Mouse (Mus musculus) hindbrain, embryonic 12.5 days (tissue): ENCODE data around the gene Mylip. TPM values are rescaled to one million over a fixed set of nuclear protein-coding genes. Genes with fewer than 3 reads are reported as not detected.

Experiments
- ATAC-seq: fragments of 200-750 bp; cut with Nextera tagmentation; 2 replicates; pipeline ENCODE4 v1.8.0; 2017; ENCODE audit warnings: moderate TSS enrichment; ENCODE audit not compliant: low FRiP score
- H3K27ac ChIP-seq: fragments of 300-500 bp; sonication (generic); 2 replicates; pipeline ENCODE4 v1.5.1; 2016; ENCODE audit warnings: mild to moderate bottlenecking
- H3K27me3 ChIP-seq: fragments of 300-500 bp; sonication (generic); 2 replicates; pipeline ENCODE4 v1.6.1; 2016; ENCODE audit warnings: mild to moderate bottlenecking
- H3K36me3 ChIP-seq: fragments of 300-500 bp; sonication (generic); 2 replicates; pipeline ENCODE4 v1.6.1; 2016; ENCODE audit warnings: mild to moderate bottlenecking
- H3K4me1 ChIP-seq: fragments of 300-500 bp; sonication (generic); 2 replicates; pipeline ENCODE4 v1.6.1; 2016
- H3K4me2 ChIP-seq: fragments of 300-500 bp; sonication (generic); replicated peaks from 2 replicates; pipeline ENCODE4 v1.6.1; 2016; ENCODE audit warnings: mild to moderate bottlenecking
- H3K4me3 ChIP-seq: fragments of 300-500 bp; sonication (generic); 2 replicates; pipeline ENCODE4 v1.5.1; 2016; ENCODE audit warnings: mild to moderate bottlenecking
- H3K9ac ChIP-seq: fragments of 300-500 bp; sonication (generic); 2 replicates; pipeline ENCODE4 v1.6.1; 2016; ENCODE audit warnings: mild to moderate bottlenecking, moderate library complexity
- H3K9me3 ChIP-seq: fragments of 300-500 bp; sonication (generic); replicated peaks from 2 replicates; pipeline ENCODE4 v1.6.1; 2016; ENCODE audit warnings: mild to moderate bottlenecking
- WGBS: fragments of 180-500 bp; shearing (Covaris S2); methylation state at CpG from one replicate; pipeline ENCODE4 v1.1.7; 2016; 5-methylcytosine and 5-hydroxymethylcytosine counted together
- polyA plus RNA-seq: library from polyadenylated mRNA; unstranded; fragments of >200 nt; fragmentation: Nextera tagmentation; extraction: Ambion mirVana; gene quantifications from 2 replicates; pipeline ENCODE4 v1.2.1, GENCODE M21; 2016

Gene Mylip
- polyA plus RNA-seq, 1 experiment from 2014 or later, result 15.5 TPM

GRCm38 (mm10) chr13:45396724-45397123 lies 7.2 kb downstream of the Mylip start:
- H3K4me1 ChIP-seq, result peaks cover 36% of the 10 kb centered on the region

DNA sequence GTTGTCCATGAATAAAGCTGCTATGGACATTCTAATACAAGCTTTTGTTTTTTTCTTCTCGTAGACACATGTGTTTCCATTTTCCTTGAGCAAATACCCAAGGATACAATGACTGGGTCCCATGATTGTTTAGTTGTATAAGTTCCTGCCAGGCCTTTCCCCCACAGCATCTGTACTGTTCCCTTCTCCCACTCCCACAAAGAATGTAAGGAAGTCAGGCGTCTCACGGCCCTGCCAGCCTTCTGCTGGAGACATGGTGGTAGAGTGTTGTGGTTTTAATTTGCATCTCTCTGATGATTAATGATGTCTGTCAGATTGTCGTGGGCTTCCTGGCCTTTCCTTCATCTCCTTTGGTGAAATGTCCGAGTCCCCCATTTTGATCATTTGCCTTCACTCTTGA lies 7.7 kb downstream of the Mylip start:
- H3K4me1 ChIP-seq, result peaks cover 37% of the 10 kb centered on the region
- no peak for ATAC-seq
- H3K9me3 ChIP-seq, result no peaks in the 10 kb centered on the region
- no peaks in the 10 kb centered on the region for H3K27me3 ChIP-seq
- H3K4me2 ChIP-seq, result no peak overlapping the region
- H3K27ac ChIP-seq, result peak overlapping the region; percentile 12
- no peaks in the 10 kb centered on the region for H3K36me3 ChIP-seq
- 26% methylated on average over 5 of the region's 5 CpGs for WGBS
- no peak overlapping the region for H3K9ac ChIP-seq
- H3K4me3 ChIP-seq, result no peak overlapping the region

More at GRCm38 (mm10) chr13:45396724-45397123, 7.2 kb downstream of the Mylip start:
- WGBS, result 79% methylated on average over 8 of the region's 8 CpGs
- no peak overlapping the region for H3K4me2 ChIP-seq
- H3K27me3 ChIP-seq, result no peaks in the 10 kb centered on the region
- no peak for ATAC-seq
- no peak overlapping the region for H3K9ac ChIP-seq
- H3K27ac ChIP-seq, result peak overlapping the region; percentile 7; the same call in 1 of the 2 replicates
- H3K36me3 ChIP-seq, result no peaks in the 10 kb centered on the region
- no peaks in the 10 kb centered on the region for H3K9me3 ChIP-seq
- H3K4me3 ChIP-seq, result no peak overlapping the region

DNA sequence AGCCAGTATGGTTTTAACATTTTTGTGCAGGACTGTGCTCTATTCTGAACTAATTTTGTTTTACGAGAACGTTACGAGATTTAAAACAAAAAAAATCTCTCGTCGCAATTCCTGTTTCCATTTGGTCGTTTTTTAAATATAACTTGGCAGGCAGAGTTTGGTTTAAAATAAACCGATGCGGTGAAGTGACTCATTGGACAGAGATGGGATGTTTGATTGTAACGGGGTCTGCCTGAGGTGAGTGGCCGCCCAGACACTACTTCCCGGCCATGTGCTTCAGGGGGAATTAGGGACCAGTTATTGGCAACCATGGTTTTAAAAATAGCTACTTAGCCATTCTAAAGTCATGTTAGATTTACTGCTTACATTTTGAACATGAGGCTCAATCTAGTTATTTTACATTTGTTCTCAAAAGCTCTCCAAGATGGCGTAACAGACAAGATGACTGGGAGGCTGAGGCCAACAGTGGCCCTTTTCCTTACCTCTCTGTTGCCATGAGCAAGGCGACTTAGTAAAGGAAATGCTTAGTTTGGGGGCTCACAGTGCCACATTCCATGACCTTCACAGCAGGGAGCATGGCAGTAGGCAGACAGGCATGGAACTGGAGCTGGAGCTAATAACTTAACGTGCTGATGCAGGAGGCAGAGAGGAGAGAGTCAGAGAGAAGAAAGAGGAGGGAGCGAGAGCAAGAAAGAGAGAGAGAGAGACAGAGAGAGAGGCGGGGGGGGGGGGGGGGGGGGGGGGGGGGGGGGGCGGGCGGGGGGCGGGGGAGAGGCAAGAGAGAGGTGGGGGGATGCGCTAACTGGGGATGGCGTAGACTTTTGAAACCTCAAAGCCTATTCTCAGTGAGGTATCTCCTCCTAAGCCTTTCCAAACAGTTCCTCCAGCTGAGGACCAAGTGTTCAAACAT lies 8.6 kb downstream of the Mylip start:
- no peak overlapping the region for H3K9ac ChIP-seq
- no peaks in the 10 kb centered on the region for H3K9me3 ChIP-seq
- no peak for ATAC-seq
- no peaks in the 10 kb centered on the region for H3K36me3 ChIP-seq
- no peaks in the 10 kb centered on the region for H3K27me3 ChIP-seq
- WGBS, result 61% methylated on average over 17 of the region's 21 CpGs
- no peak overlapping the region for H3K4me3 ChIP-seq
- H3K4me1 ChIP-seq, result peaks cover 37% of the 10 kb centered on the region
- 0 out of 2 replicates have a peak overlapping the region, but pooled peaks have one; percentile 12 for H3K27ac ChIP-seq
- no peak overlapping the region for H3K4me2 ChIP-seq

GRCm38 (mm10) chr13:45400700-45401099 lies 11.2 kb downstream of the Mylip start:
- Histone ChIP-seq H3K4me2 (no peak overlapping the region), H3K36me3 (peaks cover 4% of the 10 kb centered on the region; the same call in 1 of the 2 replicates)
- ATAC-seq, result no peak

GRCm38 (mm10) chr13:45401816-45402215 lies 12.3 kb downstream of the Mylip start:
- Histone ChIP-seq H3K27ac (no peak overlapping the region), H3K9me3 (no peaks in the 10 kb centered on the region), H3K27me3 (no peaks in the 10 kb centered on the region), H3K4me3 (no peak overlapping the region), H3K36me3 (peaks cover 15% of the 10 kb centered on the region), H3K4me1 (peaks cover 17% of the 10 kb centered on the region), H3K4me2 (no peak overlapping the region), H3K9ac (no peak overlapping the region)
- WGBS, result 70% methylated on average over 7 of the region's 7 CpGs
- ATAC-seq, result no peak

More at GRCm38 (mm10) chr13:45400700-45401099, 11.2 kb downstream of the Mylip start:
- Histone ChIP-seq H3K4me3 (no peak overlapping the region), H3K27ac (no peak overlapping the region), H3K9ac (no peak overlapping the region), H3K27me3 (no peaks in the 10 kb centered on the region), H3K9me3 (no peaks in the 10 kb centered on the region), H3K4me1 (peaks cover 25% of the 10 kb centered on the region)
- 74% methylated on average over 7 of the region's 7 CpGs for WGBS

- H3K9me3 ChIP-seq, result no peaks in the 10 kb centered on the region
- whole genome bisulfite sequencing, result 72% methylated on average over 7 of the region's 7 CpGs
- H3K9ac ChIP-seq, result no peak overlapping the region
- peaks cover 11% of the 10 kb centered on the region; the same call in 1 of the 2 replicates for H3K4me1 ChIP-seq
- ATAC-seq, result no peak
- H3K27ac ChIP-seq, result no peak overlapping the region
- H3K36me3 ChIP-seq, result peaks cover 22% of the 10 kb centered on the region
- no peaks in the 10 kb centered on the region for H3K27me3 ChIP-seq
- H3K4me3 ChIP-seq, result no peak overlapping the region
- no peak overlapping the region for H3K4me2 ChIP-seq
These were observed 12.9 kb downstream of the Mylip start for GRCm38 (mm10) chr13:45402316-45403039.

GRCm38 (mm10) chr13:45404269-45404668 lies 14.7 kb downstream of the Mylip start:
- Histone ChIP-seq H3K4me3 (no peak overlapping the region), H3K4me2 (no peak overlapping the region), H3K36me3 (peaks cover 39% of the 10 kb centered on the region), H3K9ac (no peak overlapping the region), H3K9me3 (no peaks in the 10 kb centered on the region), H3K27ac (no peak overlapping the region), H3K4me1 (0 out of 2 replicates have a peak, but pooled peaks cover 2% of the 10 kb centered on the region), H3K27me3 (no peaks in the 10 kb centered on the region)
- ATAC-seq, result no peak
- WGBS, result 96% methylated on average over 6 of the region's 6 CpGs

- no peaks in the 10 kb centered on the region for H3K27me3 ChIP-seq
- no peak overlapping the region for H3K9ac ChIP-seq
- H3K4me1 ChIP-seq, result 0 out of 2 replicates have a peak, but pooled peaks cover 2% of the 10 kb centered on the region
- no peak overlapping the region for H3K4me2 ChIP-seq
- peaks cover 44% of the 10 kb centered on the region for H3K36me3 ChIP-seq
- H3K9me3 ChIP-seq, result no peaks in the 10 kb centered on the region
- WGBS, result 90% methylated on average over 6 of the region's 6 CpGs
- no peak overlapping the region for H3K4me3 ChIP-seq
- ATAC-seq, result no peak
- no peak overlapping the region for H3K27ac ChIP-seq
These were observed 15.8 kb downstream of the Mylip start for GRCm38 (mm10) chr13:45405194-45405810.

DNA sequence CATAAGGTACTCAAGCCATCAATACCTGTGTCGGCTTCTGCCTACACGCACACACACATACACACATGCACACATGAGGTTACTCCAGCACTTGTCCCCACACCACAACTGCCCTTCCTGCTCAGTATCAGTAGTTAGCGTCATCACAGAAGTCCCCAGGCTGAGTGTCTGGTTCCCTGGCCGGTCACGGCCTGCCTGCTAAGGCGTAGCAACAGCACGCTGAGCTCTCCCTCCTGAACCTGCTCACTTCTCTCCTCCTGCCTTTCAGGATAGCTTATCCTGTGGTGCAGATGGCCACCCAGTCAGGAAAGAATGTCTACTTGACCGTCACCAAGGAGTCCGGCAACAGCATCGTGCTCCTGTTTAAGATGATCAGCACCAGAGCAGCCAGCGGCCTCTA lies 16.7 kb downstream of the Mylip start:
- no peaks in the 10 kb centered on the region for H3K27me3 ChIP-seq
- no peak overlapping the region for H3K9ac ChIP-seq
- 0 out of 2 replicates have a peak, but pooled peaks cover 2% of the 10 kb centered on the region for H3K4me1 ChIP-seq
- no peak overlapping the region for H3K27ac ChIP-seq
- H3K4me3 ChIP-seq, result no peak overlapping the region
- H3K4me2 ChIP-seq, result no peak overlapping the region
- 91% methylated on average over 11 of the region's 11 CpGs for WGBS
- H3K9me3 ChIP-seq, result no peaks in the 10 kb centered on the region
- ATAC-seq, result no peak
- peaks cover 52% of the 10 kb centered on the region for H3K36me3 ChIP-seq

- no peak overlapping the region for H3K4me3 ChIP-seq
- no peak overlapping the region for H3K9ac ChIP-seq
- no peaks in the 10 kb centered on the region for H3K9me3 ChIP-seq
- peaks cover 54% of the 10 kb centered on the region for H3K36me3 ChIP-seq
- 77% methylated on average over 6 of the region's 6 CpGs for WGBS
- H3K4me1 ChIP-seq, result 0 out of 2 replicates have a peak, but pooled peaks cover 1% of the 10 kb centered on the region
- H3K27ac ChIP-seq, result no peak overlapping the region
- no peak overlapping the region for H3K4me2 ChIP-seq
- ATAC-seq, result no peak
- H3K27me3 ChIP-seq, result no peaks in the 10 kb centered on the region
These were observed 17.2 kb downstream of the Mylip start for GRCm38 (mm10) chr13:45406703-45407102.

DNA sequence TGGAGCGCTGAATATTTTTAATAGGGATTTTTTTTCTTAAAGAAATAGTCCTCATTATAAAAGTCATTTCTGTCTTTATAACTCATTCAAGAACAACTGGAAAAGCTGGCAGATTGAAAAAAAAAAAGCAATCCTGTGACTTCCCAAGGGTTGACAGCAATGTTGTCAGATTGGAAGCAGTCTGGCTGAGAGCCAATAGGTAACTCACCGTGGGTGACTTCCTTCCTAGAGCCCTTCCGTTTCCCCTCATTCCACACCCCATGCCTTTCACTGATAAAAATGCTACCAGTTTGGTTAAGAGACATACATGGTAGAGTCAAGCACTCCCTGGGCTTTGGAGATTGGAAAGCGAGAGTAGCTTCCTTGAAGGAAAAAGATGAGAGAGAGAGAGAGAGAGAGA lies 21.4 kb downstream of the Mylip start:
- Histone ChIP-seq H3K9me3 (no peaks in the 10 kb centered on the region), H3K36me3 (peaks cover 65% of the 10 kb centered on the region), H3K4me3 (no peak overlapping the region), H3K9ac (no peak overlapping the region), H3K27me3 (no peaks in the 10 kb centered on the region), H3K4me2 (no peak overlapping the region), H3K27ac (no peak overlapping the region), H3K4me1 (peaks cover 17% of the 10 kb centered on the region)
- no peak for ATAC-seq
- WGBS, result 85% methylated on average over 4 of the region's 4 CpGs

DNA sequence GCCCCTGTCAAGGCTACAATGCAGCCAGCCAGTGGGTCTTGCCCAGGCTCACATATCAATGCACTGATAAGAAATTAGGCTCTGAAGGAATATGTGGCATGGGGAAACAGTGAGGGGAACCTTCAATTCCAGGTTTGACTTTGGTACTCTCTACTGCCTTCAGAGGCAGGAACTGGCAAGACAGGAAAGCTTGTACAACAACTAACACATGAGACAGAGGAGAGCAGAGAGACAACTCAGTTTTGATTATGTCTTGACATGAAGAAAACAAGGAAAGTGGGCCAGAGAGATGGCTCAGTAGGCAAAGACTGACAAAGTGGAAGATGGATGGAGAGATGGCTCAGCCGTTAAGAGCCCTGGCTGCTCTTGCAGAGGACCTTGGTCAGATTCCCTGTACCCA lies 23.5 kb downstream of the Mylip start:
- Histone ChIP-seq H3K36me3 (peaks cover 43% of the 10 kb centered on the region), H3K27ac (no peak overlapping the region), H3K27me3 (0 out of 2 replicates have a peak, but pooled peaks cover 2% of the 10 kb centered on the region), H3K4me1 (peaks cover 36% of the 10 kb centered on the region), H3K9me3 (no peaks in the 10 kb centered on the region), H3K4me3 (no peak overlapping the region), H3K9ac (no peak overlapping the region), H3K4me2 (no peak overlapping the region)
- no peak for ATAC-seq
- WGBS, result 89% methylated on average over 1 of the region's 1 CpGs
